Mouse (Mus musculus): Measurements from ENCODE around the gene Cntnap1. TPM values are rescaled to one million over a fixed set of nuclear protein-coding genes. Genes with fewer than 3 reads are reported as not detected.
A peak's percentile ranks its signal among the peaks of the same experiment; 100 is the strongest.
"Not testable (repeated sequence)": the region's sequence is repeated elsewhere in the genome, so short reads cannot be mapped to it uniquely, and the experiment has no call there.

Gene Cntnap1
- polyA plus RNA-seq (2016; fragmentation: Nextera tagmentation; extraction: Ambion mirVana), result 1.7 and 2.2 TPM in 2 replicates

GRCm38 (mm10) chr11:101170354-101170810 lies at the start of gene Cntnap1:
Gene Cntnap1 (plus strand): TSS chr11:101170523.
- peak within 1 kb of the TSS; percentile 66 for H3K9ac ChIP-seq
- no peak for ATAC-seq (ENCODE audit: low FRiP score, low read depth)
- no peaks in the 10 kb centered on the region for H3K9me3 ChIP-seq
- H3K36me3 ChIP-seq, result peaks cover 11% of the 10 kb centered on the region
- peak within 1 kb of the TSS; percentile 86 for H3K4me2 ChIP-seq (replicated peaks)
- peaks cover 73% of the 10 kb centered on the region for H3K27me3 ChIP-seq (replicated peaks)
- H3K4me1 ChIP-seq, result peaks cover 49% of the 10 kb centered on the region
- under 1% methylated on average over 35 of the region's 35 CpGs for WGBS
- H3K4me3 ChIP-seq, result peak within 1 kb of the TSS; percentile 67
- 0 out of 2 replicates have a peak within 1 kb of the TSS, but pooled peaks have one; percentile 10 for H3K27ac ChIP-seq

- H3K4me3 ChIP-seq, result peak overlapping the region; percentile 93
- H3K9me3 ChIP-seq, result no peaks in the 10 kb centered on the region
- ATAC-seq (ENCODE audit: low FRiP score, low read depth), result no peak
- WGBS, result 23% methylated on average over 19 of the region's 19 CpGs
- H3K4me2 ChIP-seq (replicated peaks), result peak overlapping the region; percentile 93
- peaks cover 24% of the 10 kb centered on the region for H3K4me1 ChIP-seq
- peaks cover 35% of the 10 kb centered on the region for H3K36me3 ChIP-seq
- H3K27ac ChIP-seq, result no peak overlapping the region
- peak overlapping the region; percentile 66 for H3K9ac ChIP-seq
- H3K27me3 ChIP-seq (replicated peaks), result no peaks in the 10 kb centered on the region
Measured at GRCm38 (mm10) chr11:101120545-101121188, 49.7 kb upstream of the Cntnap1 start.

GRCm38 (mm10) chr11:101124494-101124893 lies 45.8 kb upstream of the Cntnap1 start:
- not testable (repeated sequence) for H3K9ac ChIP-seq; H3K9me3 ChIP-seq; ATAC-seq (ENCODE audit: low FRiP score, low read depth); H3K27me3 ChIP-seq (replicated peaks); H3K4me2 ChIP-seq (replicated peaks); H3K27ac ChIP-seq; H3K4me3 ChIP-seq
- peaks cover 13% of the 10 kb centered on the region for H3K4me1 ChIP-seq
- H3K36me3 ChIP-seq, result peaks cover 49% of the 10 kb centered on the region
- WGBS, result 95% methylated on average over 8 of the region's 8 CpGs

GRCm38 (mm10) chr11:101125008-101125407 lies 45.3 kb upstream of the Cntnap1 start:
- Histone ChIP-seq H3K4me1 (peaks cover 14% of the 10 kb centered on the region), H3K36me3 (peaks cover 49% of the 10 kb centered on the region)
- H3K4me3 ChIP-seq; H3K27ac ChIP-seq; H3K9ac ChIP-seq; ATAC-seq (ENCODE audit: low FRiP score, low read depth); H3K27me3 ChIP-seq (replicated peaks); H3K4me2 ChIP-seq (replicated peaks); H3K9me3 ChIP-seq: not testable (repeated sequence)
- WGBS, result 95% methylated on average over 8 of the region's 9 CpGs

DNA sequence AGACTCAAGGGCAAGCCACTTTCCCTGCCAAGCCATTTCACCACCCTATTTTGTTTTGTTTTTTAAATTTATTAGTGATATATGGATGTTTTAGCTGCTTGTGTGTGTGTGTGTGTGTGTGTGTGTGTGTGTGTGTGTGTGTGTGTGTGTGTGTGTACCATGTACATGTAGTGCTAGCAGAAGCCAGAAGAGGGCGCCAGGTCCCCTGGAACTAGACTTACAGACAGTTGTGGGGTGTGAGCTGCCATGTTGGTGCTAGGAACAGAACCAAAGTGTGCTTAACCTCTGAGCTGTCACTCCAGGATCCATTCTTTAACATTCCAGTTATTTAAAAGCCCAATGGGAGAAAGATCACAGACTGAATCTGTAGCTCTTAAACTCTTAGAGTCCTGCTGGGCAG lies 43.2 kb upstream of the Cntnap1 start:
- Histone ChIP-seq H3K27me3 (replicated peaks) (no peaks in the 10 kb centered on the region), H3K9me3 (no peaks in the 10 kb centered on the region), H3K4me1 (0 out of 2 replicates have a peak, but pooled peaks cover 3% of the 10 kb centered on the region), H3K36me3 (peaks cover 49% of the 10 kb centered on the region), H3K27ac (no peak overlapping the region), H3K4me2 (replicated peaks) (no peak overlapping the region), H3K4me3 (no peak overlapping the region), H3K9ac (no peak overlapping the region)
- no peak for ATAC-seq (ENCODE audit: low FRiP score, low read depth)
- 91% methylated on average over 1 of the region's 1 CpGs for WGBS

- Histone ChIP-seq H3K4me3 (no peak overlapping the region), H3K9ac (no peak overlapping the region), H3K27me3 (replicated peaks) (no peaks in the 10 kb centered on the region), H3K4me2 (replicated peaks) (no peak overlapping the region), H3K27ac (no peak overlapping the region), H3K36me3 (peaks cover 29% of the 10 kb centered on the region), H3K4me1 (0 out of 2 replicates have a peak, but pooled peaks cover 3% of the 10 kb centered on the region), H3K9me3 (no peaks in the 10 kb centered on the region)
- 92% methylated on average over 11 of the region's 11 CpGs for WGBS
- no peak for ATAC-seq (ENCODE audit: low FRiP score, low read depth)
Measured at GRCm38 (mm10) chr11:101128996-101129577, 41.2 kb upstream of the Cntnap1 start.

GRCm38 (mm10) chr11:101130056-101130756 lies 40.1 kb upstream of the Cntnap1 start:
- whole genome bisulfite sequencing, result 51% methylated on average over 18 of the region's 18 CpGs
- no peak overlapping the region for H3K9ac ChIP-seq
- H3K4me1 ChIP-seq, result 0 out of 2 replicates have a peak, but pooled peaks cover 3% of the 10 kb centered on the region
- H3K27me3 ChIP-seq (replicated peaks), result no peaks in the 10 kb centered on the region
- no peak overlapping the region for H3K4me3 ChIP-seq
- no peak overlapping the region for H3K4me2 ChIP-seq (replicated peaks)
- H3K27ac ChIP-seq, result no peak overlapping the region
- ATAC-seq (ENCODE audit: low FRiP score, low read depth), result no peak
- peaks cover 22% of the 10 kb centered on the region for H3K36me3 ChIP-seq
- no peaks in the 10 kb centered on the region for H3K9me3 ChIP-seq

GRCm38 (mm10) chr11:101131187-101131586 lies 39.1 kb upstream of the Cntnap1 start:
- Histone ChIP-seq H3K4me2 (replicated peaks) (no peak overlapping the region), H3K36me3 (peaks cover 12% of the 10 kb centered on the region), H3K27me3 (replicated peaks) (no peaks in the 10 kb centered on the region), H3K4me1 (0 out of 2 replicates have a peak, but pooled peaks cover 3% of the 10 kb centered on the region), H3K4me3 (no peak overlapping the region), H3K9me3 (no peaks in the 10 kb centered on the region), H3K27ac (no peak overlapping the region), H3K9ac (no peak overlapping the region)
- ATAC-seq (ENCODE audit: low FRiP score, low read depth), result no peak
- 96% methylated on average over 2 of the region's 2 CpGs for WGBS

- WGBS, result 91% methylated on average over 6 of the region's 6 CpGs
- no peaks in the 10 kb centered on the region for H3K9me3 ChIP-seq
Measured at GRCm38 (mm10) chr11:101131701-101132100, 38.6 kb upstream of the Cntnap1 start.

GRCm38 (mm10) chr11:101133037-101133436 lies 37.3 kb upstream of the Cntnap1 start:
- Histone ChIP-seq H3K27ac (no peak overlapping the region), H3K4me3 (no peak overlapping the region), H3K9ac (no peak overlapping the region), H3K27me3 (replicated peaks) (no peaks in the 10 kb centered on the region), H3K36me3 (no peaks in the 10 kb centered on the region), H3K4me2 (replicated peaks) (no peak overlapping the region), H3K4me1 (0 out of 2 replicates have a peak, but pooled peaks cover 3% of the 10 kb centered on the region), H3K9me3 (no peaks in the 10 kb centered on the region)
- WGBS, result 82% methylated on average over 12 of the region's 12 CpGs
- no peak for ATAC-seq (ENCODE audit: low FRiP score, low read depth)

More at GRCm38 (mm10) chr11:101131701-101132100, 38.6 kb upstream of the Cntnap1 start:
- H3K27me3 ChIP-seq (replicated peaks), result no peaks in the 10 kb centered on the region
- H3K4me2 ChIP-seq (replicated peaks), result no peak overlapping the region
- 0 out of 2 replicates have a peak, but pooled peaks cover 3% of the 10 kb centered on the region for H3K4me1 ChIP-seq
- H3K9ac ChIP-seq, result no peak overlapping the region
- no peak overlapping the region for H3K27ac ChIP-seq
- no peak for ATAC-seq (ENCODE audit: low FRiP score, low read depth)
- H3K4me3 ChIP-seq, result no peak overlapping the region
- H3K36me3 ChIP-seq, result peaks cover 7% of the 10 kb centered on the region

GRCm38 (mm10) chr11:101134217-101134865 lies 36.0 kb upstream of the Cntnap1 start:
- Histone ChIP-seq H3K4me1 (peaks cover 8% of the 10 kb centered on the region; the same call in 1 of the 2 replicates), H3K9ac (no peak overlapping the region), H3K4me3 (no peak overlapping the region), H3K9me3 (no peaks in the 10 kb centered on the region), H3K27ac (no peak overlapping the region), H3K4me2 (replicated peaks) (no peak overlapping the region), H3K36me3 (no peaks in the 10 kb centered on the region), H3K27me3 (replicated peaks) (no peaks in the 10 kb centered on the region)
- no peak for ATAC-seq (ENCODE audit: low FRiP score, low read depth)
- WGBS, result 85% methylated on average over 13 of the region's 13 CpGs

All from neural tube, embryonic 12.5 days (tissue).